Mouse (Mus musculus) bone marrow, adult 2 months (tissue): ENCODE data around the gene Zfp853.

Experiments
- CTCF ChIP-seq: fragments of 200-500 bp; IDR thresholded peaks from 2 replicates; pipeline ENCODE4 v1.5.1; 2011; ENCODE audit warnings: low read length, control low read depth; ENCODE audit not compliant: control insufficient read depth, insufficient read depth
- POLR2A ChIP-seq: fragments of 200-500 bp; IDR thresholded peaks from 2 replicates; pipeline ENCODE4 v1.6.1; 2011; ENCODE audit warnings: low read depth, mild to moderate bottlenecking, control low read depth, low read length, borderline replicate concordance; ENCODE audit not compliant: control insufficient read depth

DNA sequence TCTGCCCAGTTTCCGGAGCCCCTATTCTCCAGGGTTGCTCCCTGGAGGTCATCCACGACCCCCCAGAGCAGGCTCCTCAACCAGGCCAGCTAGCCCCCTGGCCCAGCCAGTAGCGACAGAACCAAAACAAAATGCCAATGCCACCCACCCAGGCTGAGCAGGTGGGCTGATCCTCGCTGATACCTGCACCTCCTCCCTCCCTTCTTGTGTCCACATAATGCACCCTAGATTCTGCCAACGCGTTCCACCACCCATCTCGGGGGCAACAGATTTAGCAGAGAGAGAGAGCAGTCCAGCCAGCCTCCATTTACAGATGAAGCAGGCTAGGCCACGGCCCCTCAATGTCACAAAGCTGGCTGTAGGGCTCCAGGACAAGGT is 24.4 kb downstream of the Zfp853 start:
- TF ChIP-seq POLR2A (no peak), CTCF (no peak)
